Mouse (Mus musculus): ENCODE results near the gene Them5. TPM values are rescaled to one million over a fixed set of nuclear protein-coding genes. Genes with fewer than 3 reads are reported as not detected.

Them5 gene
- polyA plus RNA-seq, 1 experiment from 2014 or later: not detected

DNA sequence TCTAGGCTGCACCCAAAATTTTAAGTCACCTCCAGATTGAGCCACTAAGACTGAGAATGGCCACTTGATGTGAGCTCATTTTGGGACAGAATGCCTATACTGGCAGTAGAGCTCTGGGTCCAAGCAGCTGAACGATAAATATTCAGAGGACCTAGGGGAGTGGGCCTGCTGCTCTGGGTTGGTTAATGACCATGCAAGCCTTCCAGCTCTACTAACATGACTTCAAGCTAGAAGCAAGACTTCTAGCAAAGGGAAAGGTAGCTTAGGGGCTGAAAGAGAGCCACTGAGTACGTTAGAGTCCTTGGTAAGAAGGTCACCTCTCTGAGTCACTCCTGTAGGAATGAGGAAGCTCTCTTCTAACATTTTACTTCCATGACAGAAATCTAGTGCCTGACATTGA is 50.2 kb downstream of the Them5 start:
- Histone ChIP-seq H3K4me3 (no peak overlapping the region), H3K36me3 (no peaks in the 10 kb centered on the region), H3K27ac (no peak overlapping the region), H3K4me1 (no peaks in the 10 kb centered on the region), H3K27me3 (ENCODE audit: low read depth, poor library complexity, severe bottlenecking) (peaks cover 9% of the 10 kb centered on the region), H3K9me3 (replicated peaks) (no peaks in the 10 kb centered on the region)
- 80% methylated on average over 2 of the region's 2 CpGs for WGBS
- DNase-seq (ENCODE audit: low spot score): no peak

DNA sequence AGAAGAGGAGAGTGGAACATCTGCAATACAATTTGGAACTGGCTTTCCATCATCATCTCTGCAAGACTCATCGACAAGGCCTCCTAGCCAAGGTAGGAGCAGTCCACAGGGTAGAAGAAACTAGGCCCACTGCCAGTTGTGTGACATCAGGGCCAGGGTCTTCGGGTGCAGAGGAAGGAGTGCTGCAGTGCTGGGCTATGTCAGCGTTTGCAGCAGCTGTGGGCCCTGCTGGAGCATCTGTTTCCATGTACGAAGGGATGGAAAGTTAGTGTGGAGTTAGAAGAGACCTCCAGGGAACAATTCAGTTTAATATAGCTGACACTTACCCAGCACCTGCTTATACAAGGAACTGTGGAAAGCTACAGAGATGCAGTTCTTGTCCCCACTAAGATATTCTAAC is 51.1 kb downstream of the Them5 start:
- no peak overlapping the region for H3K27ac ChIP-seq
- 78% methylated on average over 4 of the region's 4 CpGs for WGBS
- DNase-seq (ENCODE audit: low spot score): no peak
- no peak overlapping the region for H3K4me3 ChIP-seq
- peaks cover 18% of the 10 kb centered on the region for H3K27me3 ChIP-seq (ENCODE audit: low read depth, poor library complexity, severe bottlenecking)
- no peaks in the 10 kb centered on the region for H3K9me3 ChIP-seq (replicated peaks)
- no peaks in the 10 kb centered on the region for H3K36me3 ChIP-seq
- no peaks in the 10 kb centered on the region for H3K4me1 ChIP-seq

DNA sequence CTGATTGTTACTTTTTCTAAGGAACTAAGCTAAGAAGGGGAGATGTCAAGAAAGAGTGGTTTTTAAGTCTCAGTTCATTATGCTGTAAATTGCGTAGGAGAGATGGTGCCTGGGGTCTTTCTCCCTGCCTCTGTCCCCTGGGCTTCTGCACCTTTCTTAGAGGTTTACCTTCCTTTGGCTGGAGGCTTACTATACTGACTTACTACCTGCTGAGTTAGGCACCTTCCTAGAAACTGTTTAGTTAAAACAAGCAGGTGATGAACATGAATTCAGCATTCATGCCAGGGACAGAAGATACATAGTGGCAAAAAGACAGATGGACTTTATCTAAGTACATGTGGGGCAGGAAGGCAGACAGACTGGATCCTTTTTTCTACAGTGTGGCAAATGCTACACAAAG is 54.4 kb downstream of the Them5 start:
- no peaks in the 10 kb centered on the region for H3K9me3 ChIP-seq (replicated peaks)

DNA sequence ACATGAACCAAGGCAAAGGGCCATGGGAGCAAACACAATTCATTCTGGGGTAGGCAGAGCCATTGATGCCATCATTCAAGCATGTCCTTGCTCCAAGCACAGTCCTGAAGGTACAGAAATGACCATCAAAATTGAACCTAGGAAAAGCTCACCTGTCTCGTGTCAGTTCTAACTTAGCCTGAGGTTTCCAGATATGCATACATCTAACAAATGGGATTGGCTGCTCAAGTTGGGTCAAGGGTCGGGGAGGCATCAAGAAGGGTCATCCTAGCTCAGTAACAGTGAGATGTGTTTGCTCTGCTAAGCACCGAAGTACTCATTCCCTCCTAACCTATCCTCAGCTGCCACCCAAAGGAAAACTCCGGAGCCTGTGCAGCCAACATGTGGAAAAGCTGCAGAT is 55.0 kb downstream of the Them5 start:
- 84% methylated on average over 4 of the region's 4 CpGs for WGBS
- peaks cover 8% of the 10 kb centered on the region for H3K4me1 ChIP-seq
- no peak for DNase-seq (ENCODE audit: low spot score)
- no peak overlapping the region for H3K27ac ChIP-seq
- no peaks in the 10 kb centered on the region for H3K9me3 ChIP-seq (replicated peaks)
- H3K27me3 ChIP-seq (ENCODE audit: low read depth, poor library complexity, severe bottlenecking): peaks cover 56% of the 10 kb centered on the region
- H3K36me3 ChIP-seq: no peaks in the 10 kb centered on the region
- H3K4me3 ChIP-seq: no peak overlapping the region

More for the DNA sequence above, 54.4 kb downstream of the Them5 start:
- Histone ChIP-seq H3K4me1 (peaks cover 8% of the 10 kb centered on the region), H3K27ac (no peak overlapping the region), H3K4me3 (no peak overlapping the region), H3K27me3 (ENCODE audit: low read depth, poor library complexity, severe bottlenecking) (peaks cover 51% of the 10 kb centered on the region), H3K36me3 (no peaks in the 10 kb centered on the region)
- DNase-seq (ENCODE audit: low spot score): no peak
- WGBS: 74% methylated on average over 1 of the region's 1 CpGs

Other genes with a start within 250 kb of the Them5 start
- not detected in 2 replicates for gene Gm10696, start 163.9 kb upstream of the Them5 start, polyA plus RNA-seq (2016; fragmentation: Nextera tagmentation; extraction: Ambion mirVana)
- not detected in 2 replicates for gene Gm5286, start 145.4 kb upstream of the Them5 start, polyA plus RNA-seq (2016; fragmentation: Nextera tagmentation; extraction: Ambion mirVana)
- not detected in 2 replicates for gene Gm4778, start 78.1 kb upstream of the Them5 start, polyA plus RNA-seq (2016; fragmentation: Nextera tagmentation; extraction: Ambion mirVana)
- 7.2 and 7.7 TPM in 2 replicates for gene Them4, start 32.0 kb upstream of the Them5 start, polyA plus RNA-seq (2016; fragmentation: Nextera tagmentation; extraction: Ambion mirVana)
- gene C2cd4d, start 20.3 kb downstream of the Them5 start, polyA plus RNA-seq (2016; fragmentation: Nextera tagmentation; extraction: Ambion mirVana): 0.15 and 0.54 TPM in 2 replicates
- 0.15 TPM in 1 of 2 replicates, not detected in the other for gene Rorc, start 30.7 kb downstream of the Them5 start, polyA plus RNA-seq (2016; fragmentation: Nextera tagmentation; extraction: Ambion mirVana)
- gene Lingo4, start 56.4 kb downstream of the Them5 start, polyA plus RNA-seq (2016; fragmentation: Nextera tagmentation; extraction: Ambion mirVana): not detected in 2 replicates
- gene Tdrkh, start 71.2 kb downstream of the Them5 start, polyA plus RNA-seq (2016; fragmentation: Nextera tagmentation; extraction: Ambion mirVana): 5.1 and 6.6 TPM in 2 replicates
- 71.0 and 77.8 TPM in 2 replicates for gene Mrpl9, start 101.2 kb downstream of the Them5 start, polyA plus RNA-seq (2016; fragmentation: Nextera tagmentation; extraction: Ambion mirVana)
- gene Oaz3, start 101.8 kb downstream of the Them5 start, polyA plus RNA-seq (2016; fragmentation: Nextera tagmentation; extraction: Ambion mirVana): 0.29 and 0.51 TPM in 2 replicates
- gene Celf3, start 136.2 kb downstream of the Them5 start, polyA plus RNA-seq (2016; fragmentation: Nextera tagmentation; extraction: Ambion mirVana): 1.4 and 1.5 TPM in 2 replicates
- 1.4 and 1.8 TPM in 2 replicates for gene Riiad1, start 138.2 kb downstream of the Them5 start, polyA plus RNA-seq (2016; fragmentation: Nextera tagmentation; extraction: Ambion mirVana)
- gene Snx27, start 240.6 kb downstream of the Them5 start, polyA plus RNA-seq (2016; fragmentation: Nextera tagmentation; extraction: Ambion mirVana): 45.5 and 46.2 TPM in 2 replicates